Mouse (Mus musculus) forebrain, embryonic 11.5 days (tissue): ENCODE measurements around the gene Trpv2. TPM values are rescaled to one million over a fixed set of nuclear protein-coding genes. Genes with fewer than 3 reads are reported as not detected.

ENCODE experiments used
- ATAC-seq: fragments of 200-750 bp; cut with Nextera tagmentation; replicated peaks from 2 replicates; pipeline ENCODE4 v1.8.0; 2017; ENCODE audit warnings: moderate TSS enrichment; ENCODE audit not compliant: low FRiP score
- DNase-seq: peaks from one replicate; pipeline ENCODE4 v3.0.0-alpha.2; 2017; ENCODE audit warnings: low spot score
- H3K27ac ChIP-seq: fragments of 300-500 bp; sonication (generic); 2 replicates; pipeline ENCODE4 v1.5.1; 2014; ENCODE audit warnings: low read depth, low read length
- H3K27me3 ChIP-seq: fragments of 300-500 bp; sonication (generic); 2 replicates; pipeline ENCODE4 v1.6.1; 2014; ENCODE audit warnings: mild to moderate bottlenecking, low read length, mixed read lengths; ENCODE audit not compliant: control insufficient read depth, insufficient read depth
- H3K36me3 ChIP-seq: fragments of 300-500 bp; sonication (generic); 2 replicates; pipeline ENCODE4 v1.6.1; 2014; ENCODE audit warnings: mild to moderate bottlenecking, low read length, moderate library complexity, mixed read lengths; ENCODE audit not compliant: control insufficient read depth, insufficient read depth
- H3K4me1 ChIP-seq: fragments of 300-500 bp; sonication (generic); replicated peaks from 2 replicates; pipeline ENCODE4 v1.6.1; 2014; ENCODE audit warnings: low read length, mixed read lengths; ENCODE audit not compliant: control insufficient read depth, insufficient read depth
- H3K4me2 ChIP-seq: fragments of 300-500 bp; sonication (generic); 2 replicates; pipeline ENCODE4 v1.6.1; 2014; ENCODE audit warnings: low read depth, mild to moderate bottlenecking, low read length, moderate library complexity, mixed read lengths; ENCODE audit not compliant: severe bottlenecking
- H3K4me3 ChIP-seq: fragments of 300-500 bp; sonication (generic); 2 replicates; pipeline ENCODE4 v1.5.1; 2014; ENCODE audit warnings: low read depth, low read length
- H3K9ac ChIP-seq: fragments of 300-500 bp; sonication (generic); 2 replicates; pipeline ENCODE4 v1.6.1; 2014; ENCODE audit warnings: low read length
- H3K9me3 ChIP-seq: fragments of 300-500 bp; sonication (generic); 2 replicates; pipeline ENCODE4 v1.6.1; 2016; ENCODE audit warnings: low read length, mixed read lengths; ENCODE audit not compliant: control insufficient read depth
- WGBS: fragments of 180-500 bp; shearing (Covaris S2); extraction: QIAGEN DNeasy Blood & Tissue Kit; methylation state at CpG from one replicate; pipeline ENCODE4 v1.1.7; 2014; 5-methylcytosine and 5-hydroxymethylcytosine counted together
- polyA plus RNA-seq: library from polyadenylated mRNA; unstranded; fragments of >200 nt; fragmentation: Nextera tagmentation; extraction: Ambion mirVana; gene quantifications from 2 replicates; pipeline ENCODE4 v1.2.1, GENCODE M21; 2014

Gene Trpv2
- polyA plus RNA-seq, 1 experiment from 2014 or later: 3.1 TPM

GRCm38 (mm10) chr11:62604123-62604706, 29.9 kb downstream of the Trpv2 start:
- H3K4me2 ChIP-seq: peak overlapping the region; percentile 81
- no peaks in the 10 kb centered on the region for H3K27me3 ChIP-seq
- no peaks in the 10 kb centered on the region for H3K9me3 ChIP-seq
- peak overlapping the region; percentile 99 for H3K9ac ChIP-seq
- H3K4me1 ChIP-seq: peaks cover 18% of the 10 kb centered on the region
- peak overlapping the region; percentile 97 for H3K4me3 ChIP-seq
- peak overlapping the region; percentile 87 for H3K27ac ChIP-seq
- ATAC-seq: no peak
- WGBS: 23% methylated on average over 5 of the region's 5 CpGs
- DNase-seq: no peak
- peaks cover 13% of the 10 kb centered on the region for H3K36me3 ChIP-seq

- no peak for ATAC-seq
- Histone ChIP-seq H3K27me3 (no peaks in the 10 kb centered on the region), H3K27ac (peak overlapping the region; percentile 21; the same call in 1 of the 2 replicates), H3K36me3 (peaks cover 13% of the 10 kb centered on the region), H3K4me2 (peak overlapping the region; percentile 81), H3K4me1 (peaks cover 18% of the 10 kb centered on the region), H3K9ac (peak overlapping the region; percentile 99), H3K4me3 (peak overlapping the region; percentile 97), H3K9me3 (no peaks in the 10 kb centered on the region)
- 21% methylated on average over 3 of the region's 3 CpGs for WGBS
- no peak for DNase-seq
Observed at GRCm38 (mm10) chr11:62604886-62605618, 30.8 kb downstream of the Trpv2 start.

- H3K4me3 ChIP-seq: peak overlapping the region; percentile 97
- ATAC-seq (no peak), DNase-seq (no peak)
- WGBS: 41% methylated on average over 10 of the region's 10 CpGs
- H3K27ac ChIP-seq: peak overlapping the region; percentile 21; the same call in 1 of the 2 replicates
- peaks cover 13% of the 10 kb centered on the region for H3K36me3 ChIP-seq
- peak overlapping the region; percentile 81; the same call in 1 of the 2 replicates for H3K4me2 ChIP-seq
- no peaks in the 10 kb centered on the region for H3K9me3 ChIP-seq
- no peaks in the 10 kb centered on the region for H3K27me3 ChIP-seq
- peak overlapping the region; percentile 99 for H3K9ac ChIP-seq
- peaks cover 18% of the 10 kb centered on the region for H3K4me1 ChIP-seq
Observed at GRCm38 (mm10) chr11:62605619-62606298, 31.5 kb downstream of the Trpv2 start.

GRCm38 (mm10) chr11:62606299-62607169, 32.2 kb downstream of the Trpv2 start:
- no peak overlapping the region; the same call in 1 of the 2 replicates for H3K9ac ChIP-seq
- H3K9me3 ChIP-seq: no peaks in the 10 kb centered on the region
- H3K36me3 ChIP-seq: peaks cover 13% of the 10 kb centered on the region
- no peak for DNase-seq
- no peak overlapping the region for H3K27ac ChIP-seq
- no peaks in the 10 kb centered on the region for H3K27me3 ChIP-seq
- WGBS: 75% methylated on average over 10 of the region's 10 CpGs
- H3K4me1 ChIP-seq: peaks cover 18% of the 10 kb centered on the region
- no peak for ATAC-seq
- no peak overlapping the region for H3K4me3 ChIP-seq
- H3K4me2 ChIP-seq: no peak overlapping the region

- peaks cover 13% of the 10 kb centered on the region for H3K36me3 ChIP-seq
- no peak for ATAC-seq
- peaks cover 16% of the 10 kb centered on the region for H3K4me1 ChIP-seq
- H3K27me3 ChIP-seq: no peaks in the 10 kb centered on the region
- H3K27ac ChIP-seq: no peak overlapping the region
- WGBS: 76% methylated on average over 10 of the region's 10 CpGs
- no peak overlapping the region for H3K4me3 ChIP-seq
- no peak overlapping the region for H3K9ac ChIP-seq
- DNase-seq: no peak
- H3K9me3 ChIP-seq: no peaks in the 10 kb centered on the region
- no peak overlapping the region for H3K4me2 ChIP-seq
Observed at GRCm38 (mm10) chr11:62607170-62607951, 33.1 kb downstream of the Trpv2 start.

GRCm38 (mm10) chr11:62607952-62608201, 33.6 kb downstream of the Trpv2 start:
- no peak overlapping the region for H3K4me2 ChIP-seq
- ATAC-seq: no peak
- no peak for DNase-seq
- 94% methylated on average over 1 of the region's 1 CpGs for WGBS
- no peak overlapping the region for H3K4me3 ChIP-seq
- H3K4me1 ChIP-seq: peaks cover 16% of the 10 kb centered on the region
- no peaks in the 10 kb centered on the region for H3K27me3 ChIP-seq
- H3K9me3 ChIP-seq: no peaks in the 10 kb centered on the region
- no peak overlapping the region for H3K9ac ChIP-seq
- H3K27ac ChIP-seq: no peak overlapping the region
- H3K36me3 ChIP-seq: peaks cover 13% of the 10 kb centered on the region

- WGBS: 85% methylated on average over 10 of the region's 10 CpGs
- no peak overlapping the region for H3K27ac ChIP-seq
- H3K27me3 ChIP-seq: no peaks in the 10 kb centered on the region
- ATAC-seq (no peak), DNase-seq (no peak)
- H3K9ac ChIP-seq: no peak overlapping the region
- no peak overlapping the region for H3K4me3 ChIP-seq
- no peak overlapping the region for H3K4me2 ChIP-seq
- peaks cover 16% of the 10 kb centered on the region for H3K4me1 ChIP-seq
- no peaks in the 10 kb centered on the region for H3K9me3 ChIP-seq
- peaks cover 13% of the 10 kb centered on the region for H3K36me3 ChIP-seq
Observed at GRCm38 (mm10) chr11:62608826-62609675, 34.8 kb downstream of the Trpv2 start.
